Mouse (Mus musculus) bone marrow, adult 2 months (tissue): ENCODE data around the gene Atxn1.

Experiments used
- CTCF ChIP-seq: fragments of 200-500 bp; IDR thresholded peaks from 2 replicates; pipeline ENCODE4 v1.5.1; 2011; ENCODE audit warnings: low read length, control low read depth; ENCODE audit not compliant: control insufficient read depth, insufficient read depth
- POLR2A ChIP-seq: fragments of 200-500 bp; IDR thresholded peaks from 2 replicates; pipeline ENCODE4 v1.6.1; 2011; ENCODE audit warnings: low read depth, mild to moderate bottlenecking, control low read depth, low read length, borderline replicate concordance; ENCODE audit not compliant: control insufficient read depth

- TF ChIP-seq POLR2A, result no peak
- TF ChIP-seq CTCF, result no peak
Measured at GRCm38 (mm10) chr13:45688864-45689263, 275.9 kb downstream of the Atxn1 start.
